Mouse (Mus musculus): ENCODE results near the gene Aunip.
A peak's percentile ranks its signal among the peaks of the same experiment; 100 is the strongest.

Aunip gene

GRCm38 (mm10) chr4:134514309-134514930, 3.6 kb downstream of the Aunip start:
- DNase-seq (ENCODE audit: low spot score in 2 of 2), result no peak

- no peak for DNase-seq (ENCODE audit: low spot score in 2 of 2)
Observed at GRCm38 (mm10) chr4:134515614-134516013, 4.8 kb downstream of the Aunip start.

GRCm38 (mm10) chr4:134516981-134517380, 6.2 kb downstream of the Aunip start:
- DNase-seq (ENCODE audit: low spot score in 2 of 2), result no peak

- no peak for DNase-seq (ENCODE audit: low spot score in 2 of 2)
Observed at GRCm38 (mm10) chr4:134517719-134518118, 6.9 kb downstream of the Aunip start.

- DNase-seq (ENCODE audit: low spot score in 2 of 2), result no peak
Observed at GRCm38 (mm10) chr4:134518541-134518940, 7.7 kb downstream of the Aunip start.

- no peak for DNase-seq (ENCODE audit: low spot score in 2 of 2)
Observed at GRCm38 (mm10) chr4:134519281-134519680, 8.5 kb downstream of the Aunip start.

GRCm38 (mm10) chr4:134523447-134523846, 12.6 kb downstream of the Aunip start:
- DNase-seq (ENCODE audit: low spot score in 2 of 2), result no peak

GRCm38 (mm10) chr4:134525806-134526205, 15.0 kb downstream of the Aunip start:
- no peak for DNase-seq (ENCODE audit: low spot score in 2 of 2)

- DNase-seq (ENCODE audit: low spot score in 2 of 2), result no peak
Observed at GRCm38 (mm10) chr4:134526220-134526619, 15.4 kb downstream of the Aunip start.

- no peak for DNase-seq (ENCODE audit: low spot score in 2 of 2)
Observed at GRCm38 (mm10) chr4:134532928-134533327, 22.1 kb downstream of the Aunip start.

GRCm38 (mm10) chr4:134533421-134533820, 22.6 kb downstream of the Aunip start:
- DNase-seq (ENCODE audit: low spot score in 2 of 2), result no peak

- peak in 1 of 2 experiments; percentile 41 for DNase-seq (ENCODE audit: low spot score in 2 of 2)
Observed at GRCm38 (mm10) chr4:134534124-134534886, 23.5 kb downstream of the Aunip start.

- peak; percentile 90 to 93 for DNase-seq (ENCODE audit: low spot score in 2 of 2)
Observed at GRCm38 (mm10) chr4:134534932-134535786, 24.4 kb downstream of the Aunip start, which contains the start of gene Mtfr1l. TSS of gene Mtfr1l (minus strand) at chr4:134535387.

GRCm38 (mm10) chr4:134535787-134536151, 25.0 kb downstream of the Aunip start:
- DNase-seq (ENCODE audit: low spot score in 2 of 2), result no peak

- no peak for DNase-seq (ENCODE audit: low spot score in 2 of 2)
Observed at GRCm38 (mm10) chr4:134538997-134539580, 28.3 kb downstream of the Aunip start.

- DNase-seq (ENCODE audit: low spot score in 2 of 2), result no peak
Observed at GRCm38 (mm10) chr4:134542726-134543125, 31.9 kb downstream of the Aunip start.

- peak; percentile 96 to 97 for DNase-seq (ENCODE audit: low spot score in 2 of 2)
Observed at GRCm38 (mm10) chr4:134543261-134543660, 32.5 kb downstream of the Aunip start.

GRCm38 (mm10) chr4:134546814-134547705, 36.3 kb downstream of the Aunip start:
- DNase-seq (ENCODE audit: low spot score in 2 of 2), result no peak

- no peak for DNase-seq (ENCODE audit: low spot score in 2 of 2)
Observed at GRCm38 (mm10) chr4:134548169-134548938, 37.6 kb downstream of the Aunip start.

GRCm38 (mm10) chr4:134549899-134550298, 39.1 kb downstream of the Aunip start:
- DNase-seq (ENCODE audit: low spot score in 2 of 2), result no peak
